Mouse (Mus musculus) skeletal muscle tissue, postnatal 0 days (tissue): ENCODE measurements around the gene Id2. TPM values are rescaled to one million over a fixed set of nuclear protein-coding genes. Genes with fewer than 3 reads are reported as not detected.

Source experiments
- polyA plus RNA-seq: library from polyadenylated mRNA; unstranded; fragments of >200 nt; fragmentation: Nextera tagmentation; extraction: Ambion mirVana; gene quantifications from 2 replicates; pipeline ENCODE4 v1.2.1, GENCODE M21; 2015

Gene Id2
- polyA plus RNA-seq: 57.0 and 67.4 TPM in 2 replicates

GRCm38 (mm10) chr12:25097052-25097209 lies at the start of gene Id2:
TSS of gene Id2 (minus strand) at chr12:25097140.

Other genes starting within 250 kb of the Id2 start
- 16.6 and 19.2 TPM in 2 replicates for gene Kidins220, start 122.2 kb downstream of the Id2 start, polyA plus RNA-seq